Mouse (Mus musculus): ENCODE results near the gene Mob4. TPM values are rescaled to one million over a fixed set of nuclear protein-coding genes. Genes with fewer than 3 reads are reported as not detected.
A peak's percentile ranks its signal among the peaks of the same experiment; 100 is the strongest.

Mob4 gene
- polyA plus RNA-seq (2014; fragmentation: Nextera tagmentation; extraction: Ambion mirVana), result 133 and 163 TPM in 2 replicates

- Histone ChIP-seq H3K4me3 (ENCODE audit: low read depth, low read length) (peak within 1 kb of the TSS; percentile 81), H3K9ac (ENCODE audit: low read length) (peak within 1 kb of the TSS; percentile 95), H3K4me2 (ENCODE audit: low read depth, low read length, severe bottlenecking) (peak within 1 kb of the TSS; percentile 67), H3K27me3 (ENCODE audit: control insufficient read depth, insufficient read depth, low read length) (no peaks in the 10 kb centered on the region), H3K36me3 (ENCODE audit: control insufficient read depth, insufficient read depth, low read length) (no peaks in the 10 kb centered on the region), H3K4me1 (replicated peaks; ENCODE audit: control insufficient read depth, insufficient read depth, low read length) (0 out of 2 replicates have a peak, but pooled peaks cover 3% of the 10 kb centered on the region), H3K27ac (ENCODE audit: low read depth, low read length) (peak within 1 kb of the TSS; percentile 95), H3K9me3 (ENCODE audit: control insufficient read depth, low read length) (no peaks in the 10 kb centered on the region)
- peak; percentile 97 for ATAC-seq (replicated peaks; ENCODE audit: low FRiP score)
- peak; percentile 98 for DNase-seq (ENCODE audit: low spot score)
- under 1% methylated on average over 42 of the region's 42 CpGs for WGBS
Measured at GRCm38 (mm10) chr1:55130943-55131401, at the start of gene Mob4. Gene Mob4, plus strand, starts transcription at chr1:55131231.

DNA sequence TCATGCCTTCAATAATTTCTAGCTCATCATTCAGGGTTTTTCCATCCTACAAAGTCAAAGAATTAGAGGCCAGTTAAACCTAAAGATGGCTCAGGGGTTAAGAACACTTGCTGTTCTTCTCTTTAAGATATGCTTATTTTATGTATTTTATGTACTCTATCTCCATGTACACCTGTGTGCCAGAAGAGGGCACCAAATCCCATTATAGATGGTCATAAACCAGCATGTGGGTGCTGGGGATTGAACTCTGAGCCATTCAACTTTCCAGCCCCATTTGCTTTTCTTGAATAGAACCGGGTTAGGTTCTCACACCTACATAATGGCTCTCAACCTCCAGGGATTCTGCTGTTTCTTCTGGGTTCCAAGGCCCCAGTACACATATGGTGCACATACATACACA, 48.9 kb upstream of the Mob4 start:
- Histone ChIP-seq H3K4me1 (replicated peaks; ENCODE audit: control insufficient read depth, insufficient read depth, low read length) (peaks cover 6% of the 10 kb centered on the region), H3K9ac (ENCODE audit: low read length) (no peak overlapping the region), H3K27me3 (ENCODE audit: control insufficient read depth, insufficient read depth, low read length) (no peaks in the 10 kb centered on the region), H3K36me3 (ENCODE audit: control insufficient read depth, insufficient read depth, low read length) (peaks cover 30% of the 10 kb centered on the region), H3K4me3 (ENCODE audit: low read depth, low read length) (no peak overlapping the region), H3K9me3 (ENCODE audit: control insufficient read depth, low read length) (no peaks in the 10 kb centered on the region; the same call in 1 of the 2 replicates), H3K4me2 (ENCODE audit: low read depth, low read length, severe bottlenecking) (no peak overlapping the region), H3K27ac (ENCODE audit: low read depth, low read length) (no peak overlapping the region)
- whole genome bisulfite sequencing, result 77% methylated on average over 1 of the region's 1 CpGs
- ATAC-seq (replicated peaks; ENCODE audit: low FRiP score) (no peak), DNase-seq (ENCODE audit: low spot score) (no peak)

DNA sequence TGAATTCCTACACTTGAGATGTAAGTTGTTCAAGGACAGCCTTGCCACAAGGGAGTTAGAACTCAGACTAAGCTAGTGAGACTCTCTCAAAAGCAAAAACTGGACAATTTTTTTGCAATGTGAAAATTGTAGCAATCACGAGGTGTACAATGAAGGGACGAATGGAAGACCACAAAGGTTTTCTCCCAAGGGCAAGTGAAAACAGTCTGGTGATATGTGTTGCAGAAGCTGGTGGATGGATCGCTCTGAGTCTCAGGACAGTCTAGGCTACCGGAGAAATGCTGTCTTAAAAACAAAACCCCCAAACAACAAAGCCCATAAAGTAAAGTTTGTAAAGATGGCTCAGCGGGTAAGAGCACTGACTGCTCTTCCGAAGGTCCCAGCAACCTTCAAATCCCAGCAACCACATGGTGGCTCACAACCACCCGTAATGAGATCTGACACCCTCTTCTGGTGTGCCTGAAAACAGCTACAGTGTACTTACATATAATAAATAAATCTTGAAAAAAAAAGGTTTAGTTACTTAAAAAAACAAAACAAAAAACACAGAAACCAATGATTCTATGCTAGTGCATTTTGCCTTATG, 45.2 kb upstream of the Mob4 start:
- Histone ChIP-seq H3K4me2 (ENCODE audit: low read depth, low read length, severe bottlenecking) (peak overlapping the region; percentile 85), H3K4me1 (replicated peaks; ENCODE audit: control insufficient read depth, insufficient read depth, low read length) (peaks cover 6% of the 10 kb centered on the region), H3K27me3 (ENCODE audit: control insufficient read depth, insufficient read depth, low read length) (no peaks in the 10 kb centered on the region), H3K27ac (ENCODE audit: low read depth, low read length) (no peak overlapping the region), H3K36me3 (ENCODE audit: control insufficient read depth, insufficient read depth, low read length) (peaks cover 22% of the 10 kb centered on the region), H3K9ac (ENCODE audit: low read length) (0 out of 2 replicates have a peak overlapping the region, but pooled peaks have one; percentile 10), H3K9me3 (ENCODE audit: control insufficient read depth, low read length) (no peaks in the 10 kb centered on the region; the same call in 1 of the 2 replicates), H3K4me3 (ENCODE audit: low read depth, low read length) (peak overlapping the region; percentile 91)
- WGBS, result 56% methylated on average over 7 of the region's 7 CpGs
- no peak for ATAC-seq (replicated peaks; ENCODE audit: low FRiP score)
- no peak for DNase-seq (ENCODE audit: low spot score)

GRCm38 (mm10) chr1:55086868-55087400, 44.1 kb upstream of the Mob4 start:
- Histone ChIP-seq H3K27ac (ENCODE audit: low read depth, low read length) (peak overlapping the region; percentile 94; the same call in 1 of the 2 replicates), H3K36me3 (ENCODE audit: control insufficient read depth, insufficient read depth, low read length) (peaks cover 20% of the 10 kb centered on the region), H3K27me3 (ENCODE audit: control insufficient read depth, insufficient read depth, low read length) (no peaks in the 10 kb centered on the region), H3K4me1 (replicated peaks; ENCODE audit: control insufficient read depth, insufficient read depth, low read length) (peaks cover 6% of the 10 kb centered on the region), H3K9me3 (ENCODE audit: control insufficient read depth, low read length) (no peaks in the 10 kb centered on the region; the same call in 1 of the 2 replicates), H3K4me2 (ENCODE audit: low read depth, low read length, severe bottlenecking) (peak overlapping the region; percentile 85), H3K9ac (ENCODE audit: low read length) (peak overlapping the region; percentile 95), H3K4me3 (ENCODE audit: low read depth, low read length) (peak overlapping the region; percentile 91)
- ATAC-seq (replicated peaks; ENCODE audit: low FRiP score) (no peak), DNase-seq (ENCODE audit: low spot score) (peak; percentile 53)
- under 1% methylated on average over 13 of the region's 13 CpGs for WGBS

GRCm38 (mm10) chr1:55087401-55087904, 43.6 kb upstream of the Mob4 start:
- peak; percentile 67 for ATAC-seq (replicated peaks; ENCODE audit: low FRiP score)
- WGBS, result under 1% methylated on average over 42 of the region's 57 CpGs
- no peak for DNase-seq (ENCODE audit: low spot score)
- H3K27me3 ChIP-seq (ENCODE audit: control insufficient read depth, insufficient read depth, low read length), result no peaks in the 10 kb centered on the region
- peak overlapping the region; percentile 95 for H3K9ac ChIP-seq (ENCODE audit: low read length)
- no peaks in the 10 kb centered on the region; the same call in 1 of the 2 replicates for H3K9me3 ChIP-seq (ENCODE audit: control insufficient read depth, low read length)
- peaks cover 6% of the 10 kb centered on the region for H3K4me1 ChIP-seq (replicated peaks; ENCODE audit: control insufficient read depth, insufficient read depth, low read length)
- peak overlapping the region; percentile 94 for H3K27ac ChIP-seq (ENCODE audit: low read depth, low read length)
- peak overlapping the region; percentile 91 for H3K4me3 ChIP-seq (ENCODE audit: low read depth, low read length)
- peak overlapping the region; percentile 85 for H3K4me2 ChIP-seq (ENCODE audit: low read depth, low read length, severe bottlenecking)
- peaks cover 16% of the 10 kb centered on the region for H3K36me3 ChIP-seq (ENCODE audit: control insufficient read depth, insufficient read depth, low read length)

GRCm38 (mm10) chr1:55087932-55088610, 43.0 kb upstream of the Mob4 start, which contains the start of the genes Hspe1 and Hspd1:
Gene Hspe1, plus strand, starts transcription at chr1:55088132.
Gene Hspd1, minus strand, starts transcription at chr1:55088243.
- WGBS, result under 1% methylated on average over 68 of the region's 76 CpGs
- ATAC-seq (replicated peaks; ENCODE audit: low FRiP score), result peak; percentile 96
- no peaks in the 10 kb centered on the region for H3K9me3 ChIP-seq (ENCODE audit: control insufficient read depth, low read length)
- peak within 1 kb of the TSS; percentile 91 for H3K4me3 ChIP-seq (ENCODE audit: low read depth, low read length)
- peak within 1 kb of the TSS; percentile 85 for H3K4me2 ChIP-seq (ENCODE audit: low read depth, low read length, severe bottlenecking)
- H3K4me1 ChIP-seq (replicated peaks; ENCODE audit: control insufficient read depth, insufficient read depth, low read length), result peaks cover 6% of the 10 kb centered on the region
- peak; percentile 99 for DNase-seq (ENCODE audit: low spot score)
- peak within 1 kb of the TSS; percentile 95 for H3K9ac ChIP-seq (ENCODE audit: low read length)
- peak within 1 kb of the TSS; percentile 94 for H3K27ac ChIP-seq (ENCODE audit: low read depth, low read length)
- peaks cover 12% of the 10 kb centered on the region for H3K36me3 ChIP-seq (ENCODE audit: control insufficient read depth, insufficient read depth, low read length)
- H3K27me3 ChIP-seq (ENCODE audit: control insufficient read depth, insufficient read depth, low read length), result no peaks in the 10 kb centered on the region

- H3K4me3 ChIP-seq (ENCODE audit: low read depth, low read length), result peak overlapping the region; percentile 91
- H3K9ac ChIP-seq (ENCODE audit: low read length), result peak overlapping the region; percentile 95
- no peaks in the 10 kb centered on the region for H3K9me3 ChIP-seq (ENCODE audit: control insufficient read depth, low read length)
- peak overlapping the region; percentile 94 for H3K27ac ChIP-seq (ENCODE audit: low read depth, low read length)
- peak overlapping the region; percentile 85 for H3K4me2 ChIP-seq (ENCODE audit: low read depth, low read length, severe bottlenecking)
- no peak for ATAC-seq (replicated peaks; ENCODE audit: low FRiP score)
- 12% methylated on average over 16 of the region's 16 CpGs for WGBS
- no peak for DNase-seq (ENCODE audit: low spot score)
- peaks cover 6% of the 10 kb centered on the region for H3K4me1 ChIP-seq (replicated peaks; ENCODE audit: control insufficient read depth, insufficient read depth, low read length)
- no peaks in the 10 kb centered on the region for H3K27me3 ChIP-seq (ENCODE audit: control insufficient read depth, insufficient read depth, low read length)
- peaks cover 7% of the 10 kb centered on the region; the same call in 1 of the 2 replicates for H3K36me3 ChIP-seq (ENCODE audit: control insufficient read depth, insufficient read depth, low read length)
Measured at GRCm38 (mm10) chr1:55088611-55089497, 42.2 kb upstream of the Mob4 start.
